Mouse (Mus musculus): ENCODE measurements around the gene Gm45785. TPM values are rescaled to one million over a fixed set of nuclear protein-coding genes. Genes with fewer than 3 reads are reported as not detected.

Gene Gm45785
- polyA plus RNA-seq, 1 experiment from 2014 or later: not detected

DNA sequence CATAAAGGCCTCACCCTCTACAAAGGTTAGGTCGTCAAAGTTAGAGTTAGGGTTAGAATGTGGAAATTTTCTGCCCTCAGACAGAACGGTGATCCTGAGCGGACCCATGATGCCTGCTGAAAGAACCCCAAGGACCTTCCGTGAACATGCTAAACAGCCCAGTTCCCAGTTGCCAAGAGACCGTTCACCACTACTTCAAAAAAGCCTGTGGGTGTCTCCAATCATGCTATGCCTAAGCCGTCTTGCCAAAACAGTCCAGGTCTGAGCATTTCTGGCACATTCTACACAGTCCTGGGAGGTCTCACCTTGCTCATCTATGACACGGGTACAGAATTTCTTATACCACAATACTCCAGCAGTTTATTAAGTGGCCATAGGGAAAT is 68.1 kb downstream of the Gm45785 start:
- H3K9me3 ChIP-seq: no peaks in the 10 kb centered on the region
- no peak overlapping the region for H3K27ac ChIP-seq (replicated peaks)
- H3K4me1 ChIP-seq: no peaks in the 10 kb centered on the region
- no peak overlapping the region for H3K9ac ChIP-seq
- no peaks in the 10 kb centered on the region for H3K36me3 ChIP-seq
- 78% methylated on average over 7 of the region's 7 CpGs for WGBS
- H3K27me3 ChIP-seq (replicated peaks): no peaks in the 10 kb centered on the region
- H3K4me3 ChIP-seq: no peak overlapping the region
- ATAC-seq (ENCODE audit: extremely low read depth, insufficient number of reproducible peaks, low FRiP score, low TSS enrichment): no peak
- H3K4me2 ChIP-seq: no peak overlapping the region

DNA sequence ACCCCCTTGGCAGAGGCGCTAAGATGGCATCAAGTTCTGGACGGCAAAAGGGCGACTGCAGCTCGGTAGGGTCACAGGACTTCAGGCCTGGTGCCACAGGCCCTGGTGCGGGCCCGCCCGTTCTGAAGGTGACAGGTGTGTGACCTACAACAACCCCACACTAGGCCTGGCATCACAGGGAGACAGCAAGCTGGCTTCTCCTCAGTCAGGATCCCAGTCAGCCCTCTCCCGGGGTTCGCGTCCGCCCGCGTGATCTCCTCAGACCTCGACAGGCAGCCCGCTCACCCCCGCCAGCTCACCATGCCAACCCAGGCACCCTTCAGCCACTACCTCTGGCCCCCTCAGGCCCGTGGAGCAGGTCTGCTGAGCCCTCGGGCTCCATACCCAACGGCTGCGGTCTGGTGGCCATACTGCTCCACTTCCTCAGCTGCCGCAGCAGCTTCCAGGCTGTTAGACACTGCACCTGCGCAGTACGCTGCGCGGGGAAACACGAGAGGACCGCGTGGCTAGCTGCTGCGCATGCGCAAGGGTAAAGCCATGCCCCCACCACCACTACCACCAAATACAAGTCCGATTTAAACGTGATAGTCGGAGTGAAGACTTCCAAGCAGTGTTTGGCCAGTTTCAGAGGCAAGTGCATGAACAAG is 68.6 kb downstream of the Gm45785 start, which contains the start of gene Syce1:
Syce1 (minus strand) TSS at position 447 of the 647 bp plus-strand sequence.
- no peaks in the 10 kb centered on the region for H3K9me3 ChIP-seq
- H3K4me2 ChIP-seq: no peak within 1 kb of the TSS
- H3K4me1 ChIP-seq: no peaks in the 10 kb centered on the region
- H3K36me3 ChIP-seq: no peaks in the 10 kb centered on the region
- H3K9ac ChIP-seq: no peak within 1 kb of the TSS
- H3K27me3 ChIP-seq (replicated peaks): no peaks in the 10 kb centered on the region
- peak; percentile 25; the same call in 1 of the 2 replicates for ATAC-seq (ENCODE audit: extremely low read depth, insufficient number of reproducible peaks, low FRiP score, low TSS enrichment)
- 68% methylated on average over 33 of the region's 33 CpGs for WGBS
- H3K27ac ChIP-seq (replicated peaks): no peak within 1 kb of the TSS
- no peak within 1 kb of the TSS for H3K4me3 ChIP-seq

DNA sequence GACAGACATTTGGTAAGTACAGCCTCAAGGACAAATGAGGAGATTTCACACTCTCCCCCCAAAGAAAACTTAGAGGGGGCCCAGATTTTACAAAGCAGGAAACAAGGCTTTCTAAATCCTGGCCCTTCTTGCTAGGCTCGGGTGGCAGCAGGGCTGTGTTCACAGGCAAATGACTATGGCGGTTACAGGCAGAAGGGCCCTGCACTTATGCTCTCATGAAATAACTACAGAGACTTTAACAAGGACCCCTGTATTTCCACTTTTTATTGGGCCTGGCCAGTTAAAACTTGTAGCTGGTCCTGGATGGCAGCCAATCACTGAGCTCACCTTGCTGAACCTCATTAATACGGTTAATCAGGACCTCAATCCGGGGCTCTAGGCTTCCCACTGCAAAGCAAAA is 75.6 kb downstream of the Gm45785 start:
- Histone ChIP-seq H3K36me3 (no peaks in the 10 kb centered on the region), H3K27me3 (replicated peaks) (no peaks in the 10 kb centered on the region), H3K4me3 (no peak overlapping the region), H3K9ac (no peak overlapping the region), H3K27ac (replicated peaks) (no peak overlapping the region), H3K4me2 (no peak overlapping the region), H3K4me1 (no peaks in the 10 kb centered on the region), H3K9me3 (no peaks in the 10 kb centered on the region)
- 74% methylated on average over 4 of the region's 4 CpGs for WGBS
- ATAC-seq (ENCODE audit: extremely low read depth, insufficient number of reproducible peaks, low FRiP score, low TSS enrichment): no peak

Other genes starting within 250 kb of the Gm45785 start
- not detected in 2 replicates for gene Olfr61, start 227.4 kb downstream of the Gm45785 start, polyA plus RNA-seq (2015; fragmentation: Nextera tagmentation; extraction: Ambion mirVana)
- not detected in 2 replicates for gene Olfr53, start 209.9 kb downstream of the Gm45785 start, polyA plus RNA-seq (2015; fragmentation: Nextera tagmentation; extraction: Ambion mirVana)
- gene Olfr539, start 196.4 kb downstream of the Gm45785 start, polyA plus RNA-seq (2015; fragmentation: Nextera tagmentation; extraction: Ambion mirVana): not detected in 2 replicates
- gene Olfr45, start 174.4 kb downstream of the Gm45785 start, polyA plus RNA-seq (2015; fragmentation: Nextera tagmentation; extraction: Ambion mirVana): not detected in 2 replicates
- not detected in 2 replicates for gene Olfr541, start 159.1 kb downstream of the Gm45785 start, polyA plus RNA-seq (2015; fragmentation: Nextera tagmentation; extraction: Ambion mirVana)
- gene Cyp2e1, start 92.6 kb downstream of the Gm45785 start, polyA plus RNA-seq (2015; fragmentation: Nextera tagmentation; extraction: Ambion mirVana): not detected in 2 replicates
- gene Syce1, start 68.5 kb downstream of the Gm45785 start, polyA plus RNA-seq (2015; fragmentation: Nextera tagmentation; extraction: Ambion mirVana): 0.23 and 0.29 TPM in 2 replicates
- 0.66 and 0.90 TPM in 2 replicates for gene Zfp941, start 34.2 kb downstream of the Gm45785 start, polyA plus RNA-seq (2015; fragmentation: Nextera tagmentation; extraction: Ambion mirVana)
- gene Urah, start 21.3 kb downstream of the Gm45785 start, polyA plus RNA-seq (2015; fragmentation: Nextera tagmentation; extraction: Ambion mirVana): 0.24 and 0.90 TPM in 2 replicates
- gene Scgb1c1, start 10.8 kb downstream of the Gm45785 start, polyA plus RNA-seq (2015; fragmentation: Nextera tagmentation; extraction: Ambion mirVana): not detected in 2 replicates
- 0.09 TPM in 1 of 2 replicates, not detected in the other for gene Odf3, start 8.5 kb downstream of the Gm45785 start, polyA plus RNA-seq (2015; fragmentation: Nextera tagmentation; extraction: Ambion mirVana)
- gene Ric8a, start 626 bp upstream of the Gm45785 start, polyA plus RNA-seq (2015; fragmentation: Nextera tagmentation; extraction: Ambion mirVana): 40.1 and 46.2 TPM in 2 replicates
- 28.6 and 29.0 TPM in 2 replicates for gene Bet1l, start 1.2 kb upstream of the Gm45785 start, polyA plus RNA-seq (2015; fragmentation: Nextera tagmentation; extraction: Ambion mirVana)
- gene Psmd13, start 25.6 kb upstream of the Gm45785 start, polyA plus RNA-seq (2015; fragmentation: Nextera tagmentation; extraction: Ambion mirVana): 164 and 190 TPM in 2 replicates
- 40.7 and 48.7 TPM in 2 replicates for gene Sirt3, start 26.0 kb upstream of the Gm45785 start, polyA plus RNA-seq (2015; fragmentation: Nextera tagmentation; extraction: Ambion mirVana)
- 142 and 148 TPM in 2 replicates for gene Cox8b, start 44.1 kb upstream of the Gm45785 start, polyA plus RNA-seq (2015; fragmentation: Nextera tagmentation; extraction: Ambion mirVana)
- 0.05 and 0.20 TPM in 2 replicates for gene Nlrp6, start 64.6 kb upstream of the Gm45785 start, polyA plus RNA-seq (2015; fragmentation: Nextera tagmentation; extraction: Ambion mirVana)
- gene Pgghg, start 85.1 kb upstream of the Gm45785 start, polyA plus RNA-seq (2015; fragmentation: Nextera tagmentation; extraction: Ambion mirVana): 13.1 and 13.8 TPM in 2 replicates
- 1.2 TPM in 2 replicates for gene Ifitm5, start 94.0 kb upstream of the Gm45785 start, polyA plus RNA-seq (2015; fragmentation: Nextera tagmentation; extraction: Ambion mirVana)
- not detected in 2 replicates for gene Gm45717, start 99.6 kb upstream of the Gm45785 start, polyA plus RNA-seq (2015; fragmentation: Nextera tagmentation; extraction: Ambion mirVana)
- gene Ifitm2, start 99.7 kb upstream of the Gm45785 start, polyA plus RNA-seq (2015; fragmentation: Nextera tagmentation; extraction: Ambion mirVana): 505 and 535 TPM in 2 replicates
- gene Ifitm1, start 110.9 kb upstream of the Gm45785 start, polyA plus RNA-seq (2015; fragmentation: Nextera tagmentation; extraction: Ambion mirVana): 9.7 and 15.9 TPM in 2 replicates
- gene Ifitm3, start 154.4 kb upstream of the Gm45785 start, polyA plus RNA-seq (2015; fragmentation: Nextera tagmentation; extraction: Ambion mirVana): 73.2 and 78.1 TPM in 2 replicates
- 0.24 and 0.31 TPM in 2 replicates for gene Ifitm6, start 161.6 kb upstream of the Gm45785 start, polyA plus RNA-seq (2015; fragmentation: Nextera tagmentation; extraction: Ambion mirVana)
- gene Gm17387, start 172.8 kb upstream of the Gm45785 start, polyA plus RNA-seq (2015; fragmentation: Nextera tagmentation; extraction: Ambion mirVana): not detected in 2 replicates
- gene B4galnt4, start 204.8 kb upstream of the Gm45785 start, polyA plus RNA-seq (2015; fragmentation: Nextera tagmentation; extraction: Ambion mirVana): 1.6 and 2.7 TPM in 2 replicates
- gene Pkp3, start 221.9 kb upstream of the Gm45785 start, polyA plus RNA-seq (2015; fragmentation: Nextera tagmentation; extraction: Ambion mirVana): 0.31 and 0.72 TPM in 2 replicates
- 3.4 and 3.5 TPM in 2 replicates for gene Sigirr, start 244.2 kb upstream of the Gm45785 start, polyA plus RNA-seq (2015; fragmentation: Nextera tagmentation; extraction: Ambion mirVana)